In genomic region chr10:5079945-5080468, GRCm38 (mm10) we compare ENCODE assay signal across 8 mouse cellular contexts. TPM values are rescaled to one million over a fixed set of nuclear protein-coding genes. Genes with fewer than 3 reads are reported as not detected.
DNase-seq lines count a peak whose midpoint lies in the region; ATAC-seq and TF ChIP-seq lines count a peak whose summit lies in the region.

No protein-coding gene starts in this region.

- H3K27me3 ChIP-seq in hindbrain, embryonic 14.5 days (ENCODE audit: control insufficient read depth, insufficient read depth, low read length) = no peaks in the 10 kb centered on the region
- H3K27me3 ChIP-seq in hindbrain, embryonic 12.5 days = no peaks in the 10 kb centered on the region
- H3K27me3 ChIP-seq in stomach, embryonic 16.5 days (ENCODE audit: control insufficient read depth, insufficient read depth, low read length) = no peaks in the 10 kb centered on the region

- DNase-seq in hindbrain, embryonic 14.5 days (ENCODE audit: low spot score) = no peak
- DNase-seq in B cell, adult 2 months = peak; percentile 2 to 3
- peak; percentile 65 to 70 for DNase-seq in heart, adult 9 months (ENCODE audit: low spot score in 2 of 2)
- DNase-seq in kidney, postnatal 36 days = peak; percentile 66 to 77
- DNase-seq in embryo, embryonic 10.5 days (ENCODE audit: low spot score) = no peak

- no peak for TF ChIP-seq CTCF in bone marrow macrophage, adult 2 months (IDR thresholded peaks at IDR 0.05; ENCODE audit: low read depth, low read length)

- no peak overlapping the region for H3K9ac ChIP-seq in hindbrain, embryonic 14.5 days
- no peak overlapping the region for H3K9ac ChIP-seq in hindbrain, embryonic 12.5 days
- no peak overlapping the region for H3K9ac ChIP-seq in stomach, embryonic 16.5 days (ENCODE audit: low read length)

- no peak for TF ChIP-seq POLR2A in bone marrow macrophage, adult 2 months (IDR thresholded peaks at IDR 0.05; ENCODE audit: borderline replicate concordance, low read depth, low read length)

- H3K36me3 ChIP-seq in hindbrain, embryonic 14.5 days (replicated peaks; ENCODE audit: control insufficient read depth, insufficient read depth) = peaks cover 5% of the 10 kb centered on the region; the same call in 1 of the 2 replicates
- no peaks in the 10 kb centered on the region for H3K36me3 ChIP-seq in hindbrain, embryonic 12.5 days
- 0 out of 2 replicates have a peak, but pooled peaks cover 4% of the 10 kb centered on the region for H3K36me3 ChIP-seq in stomach, embryonic 16.5 days (ENCODE audit: control insufficient read depth, insufficient read depth, low read length)

- no peaks in the 10 kb centered on the region for H3K4me1 ChIP-seq in hindbrain, embryonic 14.5 days (replicated peaks; ENCODE audit: control insufficient read depth, insufficient read depth, low read length)
- no peaks in the 10 kb centered on the region for H3K4me1 ChIP-seq in hindbrain, embryonic 12.5 days
- H3K4me1 ChIP-seq in bone marrow macrophage, adult 2 months (ENCODE audit: control insufficient read depth, insufficient read depth, low read length) = peaks cover 7% of the 10 kb centered on the region; the same call in 1 of the 2 replicates
- H3K4me1 ChIP-seq in stomach, embryonic 16.5 days (ENCODE audit: control insufficient read depth, insufficient read depth, low read length) = no peaks in the 10 kb centered on the region

- 0 out of 2 replicates have a peak, but pooled peaks have one; percentile 43 for ATAC-seq in hindbrain, embryonic 14.5 days (ENCODE audit: low FRiP score)
- ATAC-seq in hindbrain, embryonic 12.5 days (ENCODE audit: low FRiP score) = no peak
- ATAC-seq in stomach, embryonic 16.5 days (ENCODE audit: insufficient read depth, low FRiP score) = peak; percentile 66

- H3K4me2 ChIP-seq in hindbrain, embryonic 14.5 days (replicated peaks) = no peak overlapping the region
- no peak overlapping the region for H3K4me2 ChIP-seq in hindbrain, embryonic 12.5 days (replicated peaks)
- H3K4me2 ChIP-seq in stomach, embryonic 16.5 days (ENCODE audit: low read depth, low read length) = no peak overlapping the region

- H3K4me3 ChIP-seq in hindbrain, embryonic 14.5 days (replicated peaks; ENCODE audit: low read length) = no peak overlapping the region
- H3K4me3 ChIP-seq in hindbrain, embryonic 12.5 days = no peak overlapping the region
- peak overlapping the region; percentile 14; the same call in 1 of the 2 replicates for H3K4me3 ChIP-seq in bone marrow macrophage, adult 2 months (ENCODE audit: insufficient read depth, low read length)
- no peak overlapping the region for H3K4me3 ChIP-seq in stomach, embryonic 16.5 days (replicated peaks; ENCODE audit: low read length)

- no peak overlapping the region for H3K27ac ChIP-seq in hindbrain, embryonic 14.5 days
- H3K27ac ChIP-seq in hindbrain, embryonic 12.5 days = no peak overlapping the region
- H3K27ac ChIP-seq in bone marrow macrophage, adult 2 months (ENCODE audit: insufficient read depth, low read depth, low read length) = peak overlapping the region; percentile 85
- H3K27ac ChIP-seq in stomach, embryonic 16.5 days (ENCODE audit: low read length) = peak overlapping the region; percentile 21; the same call in 1 of the 2 replicates

- no peaks in the 10 kb centered on the region for H3K9me3 ChIP-seq in hindbrain, embryonic 14.5 days (ENCODE audit: control insufficient read depth, low read length)
- no peaks in the 10 kb centered on the region for H3K9me3 ChIP-seq in hindbrain, embryonic 12.5 days (replicated peaks)
- no peaks in the 10 kb centered on the region for H3K9me3 ChIP-seq in stomach, embryonic 16.5 days (replicated peaks; ENCODE audit: control insufficient read depth, low read length)

- 80% methylated on average over 9 of the region's 9 CpGs for WGBS in hindbrain, embryonic 14.5 days
- WGBS in hindbrain, embryonic 12.5 days = 84% methylated on average over 9 of the region's 9 CpGs
- WGBS in stomach, embryonic 16.5 days = 36% methylated on average over 9 of the region's 9 CpGs

RNA-seq across cellular contexts. Expression of gene Gm10097, which starts 11.0 kb away (rescaled TPM):
- 0.07 and 0.21 TPM in 2 replicates for polyA plus RNA-seq in hindbrain, embryonic 14.5 days (2014; fragmentation: Nextera tagmentation; extraction: Ambion mirVana)
- polyA plus RNA-seq in hindbrain, embryonic 12.5 days (2016; fragmentation: Nextera tagmentation; extraction: Ambion mirVana) = 0.08 and 0.21 TPM in 2 replicates
- polyA plus RNA-seq in bone marrow macrophage, adult 2 months (2012; ENCODE audit: insufficient read depth, insufficient read length, missing spikeins) = not detected in 2 replicates
- 0.13 TPM in 1 of 2 replicates, not detected in the other for polyA plus RNA-seq in stomach, embryonic 16.5 days (2015; fragmentation: Nextera tagmentation; extraction: Ambion mirVana)

Comparison
In these comparisons a context has a peak if more than half of its experiments do, and no peak if none do; other contexts are left out.
1. DNase-seq: peak in B cell, adult 2 months (2 of 2), heart, adult 9 months (2 of 2) and kidney, postnatal 36 days (2 of 2); none in hindbrain, embryonic 14.5 days (single experiment) and embryo, embryonic 10.5 days (single experiment).
2. H3K27ac ChIP-seq: peak in bone marrow macrophage, adult 2 months (single experiment) and stomach, embryonic 16.5 days (single experiment); none in hindbrain, embryonic 14.5 days (single experiment) and hindbrain, embryonic 12.5 days (single experiment).